Mouse (Mus musculus): Measurements from ENCODE around the gene Cbx5. TPM values are rescaled to one million over a fixed set of nuclear protein-coding genes. Genes with fewer than 3 reads are reported as not detected.

Cbx5 gene
- total and polyA plus RNA-seq, 3 experiments: 94.9 to 171 (median 128) TPM

GRCm38 (mm10) chr15:103165379-103165778 lies 74.2 kb downstream of the Cbx5 start (continued):
- TF ChIP-seq MAZ (IDR thresholded peaks at IDR 0.05; ENCODE audit: low read depth, low read length): no peak
- peak; percentile 90 for TF ChIP-seq ZC3H11A (IDR thresholded peaks at IDR 0.05; ENCODE audit: low read depth, low read length)
- peak; percentile 99 for TF ChIP-seq RAD21 (IDR thresholded peaks at IDR 0.05; ENCODE audit: low read depth, low read length)
- TF ChIP-seq MXI1 (IDR thresholded peaks at IDR 0.05; ENCODE audit: low read depth, low read length): no peak; the same call in 1 of the 2 replicates
- no peak for TF ChIP-seq MYC (IDR thresholded peaks at IDR 0.05; ENCODE audit: low read depth, low read length)
- no peak; the same call in 1 of the 2 replicates for TF ChIP-seq ETS1 (conservative IDR thresholded peaks at IDR 0.05; ENCODE audit: low read depth, low read length)
- TF ChIP-seq KAT2A (IDR thresholded peaks at IDR 0.05; ENCODE audit: insufficient replicate concordance, low read length): no peak
- TF ChIP-seq USF2 (conservative IDR thresholded peaks at IDR 0.05; ENCODE audit: low read depth, low read length): no peak
- TF ChIP-seq NRF1 (IDR thresholded peaks at IDR 0.05; ENCODE audit: low read depth, low read length): peak; percentile 31; the same call in 1 of the 2 replicates
- no peak for TF ChIP-seq E2F4 (IDR thresholded peaks at IDR 0.05; ENCODE audit: insufficient replicate concordance, low read depth, low read length)
- TF ChIP-seq CHD1 (IDR thresholded peaks at IDR 0.05; ENCODE audit: low read depth, low read length): no peak
- TF ChIP-seq GABPA (IDR thresholded peaks at IDR 0.05; ENCODE audit: insufficient replicate concordance, low read depth, low read length): no peak
- TF ChIP-seq ZNF384 (IDR thresholded peaks at IDR 0.05; ENCODE audit: low read depth, low read length): 0 out of 2 replicates have a peak, but pooled peaks have one; percentile 22
- TF ChIP-seq POLR2A (IDR thresholded peaks at IDR 0.05; ENCODE audit: low read depth, low read length): no peak
- TF ChIP-seq RCOR1 (conservative IDR thresholded peaks at IDR 0.05; ENCODE audit: low read depth, low read length): no peak
- TF ChIP-seq POLR2AphosphoS2 (IDR thresholded peaks at IDR 0.05; ENCODE audit: low read depth, low read length): no peak
- no peak for TF ChIP-seq ZMIZ1 (IDR thresholded peaks at IDR 0.05; ENCODE audit: low read depth, low read length)
- peak; percentile 94 for TF ChIP-seq TBP (conservative IDR thresholded peaks at IDR 0.05; ENCODE audit: low read depth, low read length)
- TF ChIP-seq HCFC1 (IDR thresholded peaks at IDR 0.05; ENCODE audit: low read depth, low read length): peak; percentile 52; the same call in 1 of the 2 replicates
- no peak for TF ChIP-seq ZKSCAN1 (IDR thresholded peaks at IDR 0.05; ENCODE audit: borderline replicate concordance, low read depth, low read length)

- Histone ChIP-seq H3K9me3 (replicated peaks; ENCODE audit: low read length) (no peaks in the 10 kb centered on the region), H3K4me2 (ENCODE audit: insufficient read depth, low read depth, poor library complexity, severe bottlenecking) (peak overlapping the region; percentile 86), H3K9ac (ENCODE audit: insufficient read depth, low read depth) (peak overlapping the region; percentile 70), H3K4me1 (ENCODE audit: control insufficient read depth in 1 of 2, insufficient read depth in 2 of 2) (peaks cover 0 to 58% of the 10 kb centered on the region in 2 experiments; a peak in 2 of 4 replicates), H3K27me3 (replicated peaks) (peaks cover 28% of the 10 kb centered on the region), H3K27ac (ENCODE audit: insufficient read depth, low read depth) (no peak overlapping the region), H3K79me2 (replicated peaks; ENCODE audit: control insufficient read depth, extremely low read depth, insufficient read depth, poor library complexity, severe bottlenecking) (peaks cover 9% of the 10 kb centered on the region; the same call in 1 of the 2 replicates), H3K4me3 (replicated peaks in 1 of 3; ENCODE audit: low read depth in 2 of 3, low read length in 2 of 3, poor library complexity in 1 of 3) (peak overlapping the region; percentile 70 to 81 (median 80)), H3K36me3 (replicated peaks in 1 of 2; ENCODE audit: control insufficient read depth in 1 of 2, insufficient read depth in 1 of 2, low read length in 1 of 2) (peaks cover 3 to 34% of the 10 kb centered on the region in 2 experiments)
- dilution Hi-C loops (cut with MboI; ENCODE audit: extremely low pct_ligation_motif_present, extremely low pct_unique_long_range_greater_than_20kb, low sequenced_read_pairs): no loop called here
- in situ Hi-C loops (cut with MboI; ENCODE audit: low pct_ligation_motif_present, low pct_unique_long_range_greater_than_20kb, low sequenced_read_pairs): loop anchor here (5.0 to 25.0 kb wide), 2 partner anchors 36 to 426 kb away; no protein-coding TSS in a partner anchor
- peak; percentile 99 for DNase-seq (ENCODE audit: extremely low read depth)
- no peak; the same call in 1 of the 2 replicates for TF ChIP-seq MYC (IDR thresholded peaks at IDR 0.05; ENCODE audit: low read depth, low read length)
- peak; percentile 71 for TF ChIP-seq TCF12 (IDR thresholded peaks at IDR 0.05; ENCODE audit: low read depth, low read length)
- no peak for TF ChIP-seq UBTF (IDR thresholded peaks at IDR 0.05; ENCODE audit: low read depth, low read length)
- peak; percentile 99 for TF ChIP-seq HCFC1 (IDR thresholded peaks at IDR 0.05; ENCODE audit: low read depth, low read length)
- no peak for TF ChIP-seq JUN (IDR thresholded peaks at IDR 0.05; ENCODE audit: insufficient read depth, low read depth, low read length)
- TF ChIP-seq POLR2AphosphoS2 (IDR thresholded peaks at IDR 0.05; ENCODE audit: low read depth, low read length): peak; percentile 32; the same call in 1 of the 2 replicates
- no peak for TF ChIP-seq PAX5 (IDR thresholded peaks at IDR 0.05; ENCODE audit: low read length)
- no peak for TF ChIP-seq E2F4 (IDR thresholded peaks at IDR 0.05; ENCODE audit: insufficient replicate concordance, low read depth, low read length)
- TF ChIP-seq TBP (conservative IDR thresholded peaks at IDR 0.05; ENCODE audit: low read depth, low read length): peak; percentile 87
- peak; percentile 56; the same call in 1 of the 2 replicates for TF ChIP-seq MEF2A (IDR thresholded peaks at IDR 0.05; ENCODE audit: borderline replicate concordance, low read depth, low read length)
- TF ChIP-seq USF2 (conservative IDR thresholded peaks at IDR 0.05; ENCODE audit: low read depth, low read length): no peak
- TF ChIP-seq POLR2A (IDR thresholded peaks at IDR 0.05; ENCODE audit: low read depth, low read length): peak; percentile 83
- TF ChIP-seq MAX (IDR thresholded peaks at IDR 0.05; ENCODE audit: low read length): no peak; the same call in 1 of the 2 replicates
- TF ChIP-seq GABPA (IDR thresholded peaks at IDR 0.05; ENCODE audit: insufficient replicate concordance, low read depth, low read length): peak; percentile 60; the same call in 1 of the 2 replicates
- TF ChIP-seq MXI1 (IDR thresholded peaks at IDR 0.05; ENCODE audit: low read depth, low read length): peak; percentile 90
- no peak for TF ChIP-seq RAD21 (IDR thresholded peaks at IDR 0.05; ENCODE audit: low read depth, low read length)
- no peak for TF ChIP-seq SMC3 (IDR thresholded peaks at IDR 0.05; ENCODE audit: low read depth, low read length)
- no peak for TF ChIP-seq CTCF (conservative IDR thresholded peaks at IDR 0.05 in 1 of 2, IDR thresholded peaks at IDR 0.05 in 1 of 2; ENCODE audit: low read depth in 2 of 2, low read length in 2 of 2)
- peak; percentile 99 for TF ChIP-seq ELF1 (IDR thresholded peaks at IDR 0.05; ENCODE audit: low read depth, low read length)
- no peak for TF ChIP-seq IRF4 (IDR thresholded peaks at IDR 0.05; ENCODE audit: low read depth, low read length)
- peak; percentile 57; the same call in 1 of the 2 replicates for TF ChIP-seq ZMIZ1 (IDR thresholded peaks at IDR 0.05; ENCODE audit: low read depth, low read length)
- peak; percentile 70 for TF ChIP-seq CHD2 (IDR thresholded peaks at IDR 0.05; ENCODE audit: low read length)
- no peak for TF ChIP-seq EP300 (IDR thresholded peaks at IDR 0.05; ENCODE audit: low read length)
- no peak for TF ChIP-seq RCOR1 (conservative IDR thresholded peaks at IDR 0.05; ENCODE audit: low read depth, low read length)
Measured at GRCm38 (mm10) chr15:103163182-103163919, 76.3 kb downstream of the Cbx5 start.

All from CH12.LX (cell line).